Mouse (Mus musculus) midbrain, postnatal 0 days (tissue): ENCODE data around the gene Apoa5. TPM values are rescaled to one million over a fixed set of nuclear protein-coding genes. Genes with fewer than 3 reads are reported as not detected.

Experiments used
- ATAC-seq: fragments of 200-750 bp; cut with Nextera tagmentation; 2 replicates; pipeline ENCODE4 v1.8.0; 2017; ENCODE audit warnings: moderate number of reproducible peaks, mild to moderate bottlenecking, moderate TSS enrichment, moderate library complexity; ENCODE audit not compliant: low FRiP score
- DNase-seq: peaks from one replicate; pipeline ENCODE4 v3.0.0-alpha.2; 2015; ENCODE audit warnings: low spot score
- H3K27ac ChIP-seq: fragments of 300-500 bp; sonication (generic); 2 replicates; pipeline ENCODE4 v1.5.1; 2014; ENCODE audit warnings: low read depth, mild to moderate bottlenecking, low read length, mixed read lengths
- H3K27me3 ChIP-seq: fragments of 300-500 bp; sonication (generic); 2 replicates; pipeline ENCODE4 v1.6.1; 2014; ENCODE audit warnings: low read length, control low read depth, mixed read lengths; ENCODE audit not compliant: insufficient read depth
- H3K36me3 ChIP-seq: fragments of 300-500 bp; sonication (generic); 2 replicates; pipeline ENCODE4 v1.6.1; 2014; ENCODE audit warnings: low read length, control low read depth, mixed read lengths; ENCODE audit not compliant: insufficient read depth
- H3K4me1 ChIP-seq: fragments of 300-500 bp; sonication (generic); 2 replicates; pipeline ENCODE4 v1.6.1; 2014; ENCODE audit warnings: mild to moderate bottlenecking, control low read depth, antibody characterized with exemption, low read length, mixed read lengths; ENCODE audit not compliant: insufficient read depth
- H3K4me2 ChIP-seq: fragments of 300-500 bp; sonication (generic); 2 replicates; pipeline ENCODE4 v1.6.1; 2014; ENCODE audit warnings: low read depth, mild to moderate bottlenecking, low read length, mixed read lengths; ENCODE audit not compliant: poor library complexity, severe bottlenecking
- H3K4me3 ChIP-seq: fragments of 300-500 bp; sonication (generic); 2 replicates; pipeline ENCODE4 v1.5.1; 2014; ENCODE audit warnings: low read depth, mild to moderate bottlenecking, low read length, moderate library complexity
- H3K9ac ChIP-seq: fragments of 300-500 bp; sonication (generic); replicated peaks from 2 replicates; pipeline ENCODE4 v1.6.1; 2014; ENCODE audit warnings: mild to moderate bottlenecking, low read length, moderate library complexity, mixed read lengths; ENCODE audit not compliant: poor library complexity, severe bottlenecking
- H3K9me3 ChIP-seq: fragments of 300-500 bp; sonication (generic); 2 replicates; pipeline ENCODE4 v1.6.1; 2016; ENCODE audit warnings: low read length, control low read depth
- CTCF ChIP-seq: IDR thresholded peaks from 2 replicates; pipeline ENCODE4 v1.5.1; 2016; ENCODE audit warnings: antibody characterized with exemption, mild to moderate bottlenecking
- WGBS: fragments of 180-500 bp; shearing (Covaris S2); extraction: QIAGEN DNeasy Blood & Tissue Kit; methylation state at CpG from one replicate; pipeline ENCODE4 v1.1.7; 2014; 5-methylcytosine and 5-hydroxymethylcytosine counted together
- polyA plus RNA-seq: library from polyadenylated mRNA; unstranded; fragments of >200 nt; fragmentation: Nextera tagmentation; extraction: Ambion mirVana; gene quantifications from 2 replicates; pipeline ENCODE4 v1.2.1, GENCODE M21; 2015
- total RNA-seq: library from RNA; depleted of rRNA; stranded (reverse); fragments of >200 nt; gene quantifications from 2 replicates; pipeline ENCODE4 v1.2.3, GENCODE M21; 2014

Apoa5 gene
- total and polyA plus RNA-seq, 2 experiments from 2014 or later = not detected

DNA sequence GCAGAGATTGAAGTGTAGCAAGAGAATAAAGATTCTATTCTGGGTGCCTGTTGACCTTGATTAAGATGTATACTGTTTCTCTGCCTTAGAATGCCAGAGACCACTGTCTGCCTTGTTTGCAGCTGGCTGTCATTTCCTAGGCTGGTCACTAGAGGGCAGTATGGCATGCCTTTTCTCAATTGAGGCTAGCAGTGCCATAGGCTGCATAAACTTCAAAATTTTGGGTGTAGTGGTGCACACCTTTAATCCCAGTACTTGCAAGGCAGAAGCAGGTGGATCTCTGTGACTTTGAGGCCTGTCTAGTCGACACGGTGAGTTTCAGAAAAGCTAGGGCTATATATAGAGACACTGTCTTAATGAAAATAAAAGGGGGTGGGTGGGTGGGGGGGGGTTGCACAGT lies 33.7 kb downstream of the Apoa5 start:
- DNase-seq (peak; percentile 77), ATAC-seq (no peak)
- H3K27ac ChIP-seq = no peak overlapping the region
- no peaks in the 10 kb centered on the region for H3K9me3 ChIP-seq
- no peak overlapping the region for H3K9ac ChIP-seq
- H3K36me3 ChIP-seq = peaks cover 18% of the 10 kb centered on the region
- WGBS = 7% methylated on average over 2 of the region's 2 CpGs
- peak; percentile 95 for TF ChIP-seq CTCF
- H3K4me2 ChIP-seq = no peak overlapping the region
- H3K4me3 ChIP-seq = no peak overlapping the region
- no peaks in the 10 kb centered on the region for H3K27me3 ChIP-seq
- no peaks in the 10 kb centered on the region for H3K4me1 ChIP-seq

- WGBS = 13% methylated on average over 7 of the region's 7 CpGs
- no peaks in the 10 kb centered on the region for H3K36me3 ChIP-seq
- H3K4me2 ChIP-seq = no peak overlapping the region
- TF ChIP-seq CTCF = peak; percentile 54
- no peaks in the 10 kb centered on the region for H3K9me3 ChIP-seq
- no peak overlapping the region for H3K9ac ChIP-seq
- H3K4me1 ChIP-seq = no peaks in the 10 kb centered on the region
- H3K27ac ChIP-seq = no peak overlapping the region
- no peak for DNase-seq
- H3K4me3 ChIP-seq = no peak overlapping the region
- ATAC-seq = no peak
- H3K27me3 ChIP-seq = no peaks in the 10 kb centered on the region
Measured at GRCm38 (mm10) chr9:46309121-46309520, 40.7 kb downstream of the Apoa5 start.

DNA sequence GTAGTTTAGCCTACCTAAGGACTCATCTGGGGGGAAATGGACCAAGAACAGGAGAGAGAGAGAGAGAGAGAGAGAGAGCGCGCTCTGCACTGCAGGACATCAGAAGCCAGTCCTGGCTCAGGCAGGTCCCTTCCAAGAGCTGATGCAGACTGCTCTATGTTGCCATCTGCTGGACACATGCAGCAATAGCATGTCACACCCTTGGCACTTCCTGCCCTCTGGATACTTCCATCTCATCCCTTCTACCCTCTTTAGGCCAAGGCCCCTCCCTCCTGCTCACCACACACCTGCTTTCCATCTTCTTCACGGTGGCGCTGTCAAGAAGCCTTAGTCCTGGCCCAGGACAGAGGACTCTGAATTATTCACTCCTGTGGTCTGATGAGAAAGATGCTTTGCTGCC lies 46.1 kb downstream of the Apoa5 start:
- TF ChIP-seq CTCF = peak; percentile 95
- no peak overlapping the region for H3K27ac ChIP-seq
- H3K36me3 ChIP-seq = no peaks in the 10 kb centered on the region
- no peaks in the 10 kb centered on the region for H3K9me3 ChIP-seq
- H3K9ac ChIP-seq = no peak overlapping the region
- 10% methylated on average over 4 of the region's 4 CpGs for WGBS
- DNase-seq (peak; percentile 76), ATAC-seq (peak; percentile 60; the same call in 1 of the 2 replicates)
- H3K4me3 ChIP-seq = no peak overlapping the region
- peaks cover 12% of the 10 kb centered on the region for H3K4me1 ChIP-seq
- no peak overlapping the region for H3K4me2 ChIP-seq
- H3K27me3 ChIP-seq = no peaks in the 10 kb centered on the region

DNA sequence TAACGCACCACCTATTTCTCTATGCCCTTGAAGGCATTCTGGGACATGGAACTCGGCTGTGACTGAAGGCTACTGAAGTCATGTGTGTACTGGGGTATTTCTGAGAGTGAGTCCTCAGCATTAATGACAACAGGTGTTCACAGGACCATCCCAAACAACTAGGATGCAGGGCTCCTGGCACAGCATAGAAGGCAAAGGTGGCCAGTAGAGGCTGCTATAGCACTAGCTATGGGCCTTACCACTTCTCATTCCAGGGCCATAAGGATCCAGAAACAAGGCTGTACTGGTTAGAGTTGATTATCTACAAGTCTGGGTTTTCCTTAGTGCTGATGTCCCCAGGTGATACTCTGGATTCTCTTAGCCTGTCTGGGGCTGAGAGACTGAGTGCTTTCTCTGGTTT lies 46.5 kb downstream of the Apoa5 start:
- H3K27ac ChIP-seq = peak overlapping the region; percentile 32; the same call in 1 of the 2 replicates
- H3K4me3 ChIP-seq = no peak overlapping the region
- DNase-seq (peak; percentile 43), ATAC-seq (no peak)
- H3K9me3 ChIP-seq = no peaks in the 10 kb centered on the region
- H3K9ac ChIP-seq = no peak overlapping the region
- no peak overlapping the region for H3K4me2 ChIP-seq
- H3K36me3 ChIP-seq = no peaks in the 10 kb centered on the region
- 44% methylated on average over 2 of the region's 2 CpGs for WGBS
- peaks cover 12% of the 10 kb centered on the region for H3K4me1 ChIP-seq
- H3K27me3 ChIP-seq = no peaks in the 10 kb centered on the region
- peak; percentile 51 for TF ChIP-seq CTCF

- TF ChIP-seq CTCF = no peak
- Histone ChIP-seq H3K27me3 (no peaks in the 10 kb centered on the region), H3K27ac (peak overlapping the region; percentile 32), H3K9ac (no peak overlapping the region; the same call in 1 of the 2 replicates), H3K4me2 (no peak overlapping the region), H3K4me1 (peaks cover 12% of the 10 kb centered on the region), H3K36me3 (no peaks in the 10 kb centered on the region), H3K9me3 (no peaks in the 10 kb centered on the region), H3K4me3 (no peak overlapping the region)
- peak; percentile 55 for DNase-seq
- whole genome bisulfite sequencing = 19% methylated on average over 11 of the region's 11 CpGs
- peak; percentile 71; the same call in 1 of the 2 replicates for ATAC-seq
Measured at GRCm38 (mm10) chr9:46315807-46316365, 47.5 kb downstream of the Apoa5 start.

- no peaks in the 10 kb centered on the region for H3K27me3 ChIP-seq
- peaks cover 12% of the 10 kb centered on the region for H3K4me1 ChIP-seq
- H3K9me3 ChIP-seq = no peaks in the 10 kb centered on the region
- no peak overlapping the region for H3K4me3 ChIP-seq
- H3K4me2 ChIP-seq = no peak overlapping the region
- no peak overlapping the region; the same call in 1 of the 2 replicates for H3K27ac ChIP-seq
- H3K9ac ChIP-seq = no peak overlapping the region
- WGBS = 13% methylated on average over 5 of the region's 5 CpGs
- TF ChIP-seq CTCF = no peak
- peak; percentile 40 for DNase-seq
- no peak for ATAC-seq
- no peaks in the 10 kb centered on the region for H3K36me3 ChIP-seq
Measured at GRCm38 (mm10) chr9:46316388-46316787, 48.0 kb downstream of the Apoa5 start.
